Mouse (Mus musculus) lung, embryonic 16.5 days (tissue): ENCODE data around the gene Slc25a43. TPM values are rescaled to one million over a fixed set of nuclear protein-coding genes. Genes with fewer than 3 reads are reported as not detected.

Source experiments
- polyA plus RNA-seq: library from polyadenylated mRNA; unstranded; fragments of >200 nt; fragmentation: Nextera tagmentation; extraction: Ambion mirVana; gene quantifications from 2 replicates; pipeline ENCODE4 v1.2.1, GENCODE M21; 2015

Slc25a43 gene
- polyA plus RNA-seq, 1 experiment from 2014 or later: 2.3 TPM

Other genes with a start within 250 kb of the Slc25a43 start
- gene Pgrmc1, start 145.5 kb upstream of the Slc25a43 start, polyA plus RNA-seq: 238 and 246 TPM in 2 replicates
- gene Akap17b, start 98.3 kb upstream of the Slc25a43 start, polyA plus RNA-seq: 2.9 TPM in 2 replicates
- gene Slc25a5, start 52.0 kb downstream of the Slc25a43 start, polyA plus RNA-seq: 576 and 581 TPM in 2 replicates
- gene Ube2a, start 130.2 kb downstream of the Slc25a43 start, polyA plus RNA-seq: 131 and 141 TPM in 2 replicates
- gene C330007P06Rik, start 130.5 kb downstream of the Slc25a43 start, polyA plus RNA-seq: 33.6 and 38.7 TPM in 2 replicates
- gene Nkrf, start 159.2 kb downstream of the Slc25a43 start, polyA plus RNA-seq: 1.3 and 1.8 TPM in 2 replicates
- 16.7 and 18.6 TPM in 2 replicates for gene Sept6, start 248.1 kb downstream of the Slc25a43 start, polyA plus RNA-seq